Comparison of ENCODE assay signal across 39 mouse cellular contexts in genomic region chr3:121652186-121652585, GRCm38 (mm10). TPM values are rescaled to one million over a fixed set of nuclear protein-coding genes. Genes with fewer than 3 reads are reported as not detected.
DNase-seq lines count a peak whose midpoint lies in the region; ATAC-seq lines count a peak whose summit lies in the region.
"Had no signal": no experiment of that assay in that cellular context is flagged by ENCODE, and none has a peak within 500 bp of the region (broad histone marks: within the 10 kb centered on the region; RNA-seq: fewer than 3 reads in every experiment).

No protein-coding gene starts in this region.

- H3K9ac ChIP-seq in limb, embryonic 15.5 days: no peak overlapping the region
- H3K9ac ChIP-seq: heart, embryonic 13.5 days; hindbrain, embryonic 14.5 days; limb, embryonic 12.5 days; liver, embryonic 12.5 days; liver, postnatal 0 days had no signal

- H3K4me3 ChIP-seq in limb, embryonic 15.5 days: no peak overlapping the region
- H3K4me3 ChIP-seq: forebrain, embryonic 10.5 days; gastrocnemius, adult 2 months; heart, adult 2 months; heart, embryonic 13.5 days; limb, embryonic 12.5 days; liver, embryonic 12.5 days had no signal

- no peaks in the 10 kb centered on the region for H3K36me3 ChIP-seq in limb, embryonic 15.5 days
- H3K36me3 ChIP-seq: forebrain, embryonic 10.5 days; heart, embryonic 13.5 days; limb, embryonic 12.5 days; liver, embryonic 12.5 days had no signal

- WGBS in limb, embryonic 15.5 days: 35% methylated on average over 1 of the region's 1 CpGs

- H3K9me3 ChIP-seq in limb, embryonic 15.5 days: no peaks in the 10 kb centered on the region
- H3K9me3 ChIP-seq: forebrain, embryonic 10.5 days; heart, embryonic 13.5 days; limb, embryonic 12.5 days; liver, embryonic 12.5 days had no signal

- H3K27me3 ChIP-seq in limb, embryonic 15.5 days: no peaks in the 10 kb centered on the region
- H3K27me3 ChIP-seq: heart, embryonic 13.5 days; liver, embryonic 12.5 days had no signal

- no peaks in the 10 kb centered on the region for H3K4me1 ChIP-seq in limb, embryonic 15.5 days
- H3K4me1 ChIP-seq: limb, embryonic 12.5 days; liver, embryonic 12.5 days had no signal

- ATAC-seq in limb, embryonic 15.5 days (ENCODE audit: insufficient number of reproducible peaks, low FRiP score, low TSS enrichment, low read depth): no peak
- ATAC-seq: activated CD4-positive, CD25-positive, alpha-beta regulatory T cell, adult 4 months; CD4-positive, CD25-positive, alpha-beta regulatory T cell, adult 4 months; forebrain, embryonic 16.5 days; intestine, postnatal 0 days; liver, embryonic 12.5 days; liver, postnatal 0 days; midbrain, embryonic 16.5 days had no signal

- no peak overlapping the region for H3K4me2 ChIP-seq in limb, embryonic 15.5 days
- H3K4me2 ChIP-seq: heart, embryonic 13.5 days; hindbrain, embryonic 14.5 days; limb, embryonic 12.5 days; liver, embryonic 12.5 days; midbrain, embryonic 11.5 days had no signal

- DNase-seq in adrenal gland, adult 8-10 months: peak; percentile 28
- DNase-seq in adrenal gland, postnatal 4 days (ENCODE audit: low spot score in 2 of 2): no peak
- peak; percentile 90 for DNase-seq in 3T3-L1 (ENCODE audit: low read depth, low spot score)
- peak; percentile 23 for DNase-seq in adrenal gland, postnatal 10 days
- no peak for DNase-seq in testis, postnatal 10 days (ENCODE audit: low spot score)
- no peak for DNase-seq in right cerebral cortex, adult 18-20 months
- DNase-seq: cerebellum, adult 11 months; cerebellum, adult 9-10 months; cerebellum, postnatal 36 days; gastrocnemius, adult 2 months; gastrocnemius, postnatal 36 days; heart, adult 2 months; heart, postnatal 10 days; kidney, adult 9 months; kidney, postnatal 10 days; layer of hippocampus, adult 9-11 months; liver, postnatal 0 days; lung, postnatal 10 days; right cerebral cortex, postnatal 4 days; thymus, postnatal 14 days had no signal

- H3K27ac ChIP-seq in limb, embryonic 15.5 days: peak overlapping the region; percentile 27; the same call in 1 of the 2 replicates
- H3K27ac ChIP-seq: forebrain, embryonic 10.5 days; gastrocnemius, adult 2 months; heart, adult 2 months; heart, embryonic 13.5 days; hindbrain, embryonic 14.5 days; limb, embryonic 12.5 days; liver, embryonic 12.5 days had no signal

RNA-seq across cellular contexts. Expression of gene 4930432M17Rik, which starts 18.4 kb away (rescaled TPM):
- not detected for total RNA-seq in adrenal gland, adult 8-10 months (2022)
- not detected for total RNA-seq in adrenal gland, postnatal 4 days (2021)
- total RNA-seq in adrenal gland, postnatal 10 days (2021): not detected
- polyA plus RNA-seq in limb, embryonic 15.5 days (2015; fragmentation: Nextera tagmentation; extraction: Ambion mirVana): not detected in 2 replicates
- total RNA-seq: gastrocnemius, adult 2 months; gastrocnemius, postnatal 36 days; heart, adult 2 months; heart, postnatal 10 days; hematopoietic stem cell, adult 5-6 weeks; left cerebral cortex, postnatal 10 days; megakaryocyte progenitor cell, adult 5-6 weeks; neutrophil, adult 5-6 weeks had no signal
- polyA plus RNA-seq: activated CD4-positive, CD25-positive, alpha-beta regulatory T cell, adult 4 months; CD4-positive, CD25-positive, alpha-beta regulatory T cell, adult 4 months; embryonic facial prominence, embryonic 11.5 days; forebrain, embryonic 10.5 days; forebrain, embryonic 16.5 days; heart, adult 2 months; heart, embryonic 13.5 days; hindbrain, embryonic 14.5 days; intestine, postnatal 0 days; limb, embryonic 12.5 days; liver, embryonic 12.5 days; liver, postnatal 0 days; midbrain, embryonic 11.5 days; midbrain, embryonic 16.5 days; neural tube, embryonic 11.5 days; stomach, embryonic 14.5 days had no signal

Comparison
In these comparisons a context has a peak if more than half of its experiments do, and no peak if none do; other contexts are left out.
1. DNase-seq: peak in adrenal gland, adult 8-10 months (single experiment), 3T3-L1 (single experiment) and adrenal gland, postnatal 10 days (single experiment); none in adrenal gland, postnatal 4 days (0 of 2), testis, postnatal 10 days (single experiment) and right cerebral cortex, adult 18-20 months (single experiment).